Mouse (Mus musculus): Measurements from ENCODE around the gene Nxpe2.

Nxpe2 gene

GRCm38 (mm10) chr9:48298983-48299382 is 54.3 kb downstream of the Nxpe2 start:
- DNase-seq (ENCODE audit: low spot score) = no peak

GRCm38 (mm10) chr9:48294754-48295153 is 58.5 kb downstream of the Nxpe2 start:
- DNase-seq (ENCODE audit: low spot score) = no peak

GRCm38 (mm10) chr9:48290281-48290680 is 63.0 kb downstream of the Nxpe2 start:
- DNase-seq (ENCODE audit: low spot score) = no peak

DNA sequence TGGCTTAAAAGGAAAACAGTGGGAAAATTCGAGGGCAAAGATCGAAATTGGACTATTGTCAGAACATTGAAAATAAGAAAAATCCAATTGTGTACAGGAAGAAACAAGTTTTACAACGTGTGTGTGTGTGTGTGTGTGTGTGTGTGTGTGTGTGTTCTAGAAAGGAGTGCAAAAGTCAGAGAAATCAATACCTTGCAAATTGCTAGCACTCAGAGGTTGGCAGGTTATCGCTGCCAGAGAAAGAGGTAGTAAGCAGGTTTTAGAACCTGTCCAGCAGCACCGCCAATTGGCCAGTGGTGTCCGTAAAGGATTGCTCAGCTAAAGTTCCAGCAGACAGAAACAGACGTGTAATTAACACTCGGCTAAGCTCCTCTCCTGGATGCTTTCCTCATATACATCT is 69.0 kb downstream of the Nxpe2 start:
- no peak for DNase-seq (ENCODE audit: low spot score)

DNA sequence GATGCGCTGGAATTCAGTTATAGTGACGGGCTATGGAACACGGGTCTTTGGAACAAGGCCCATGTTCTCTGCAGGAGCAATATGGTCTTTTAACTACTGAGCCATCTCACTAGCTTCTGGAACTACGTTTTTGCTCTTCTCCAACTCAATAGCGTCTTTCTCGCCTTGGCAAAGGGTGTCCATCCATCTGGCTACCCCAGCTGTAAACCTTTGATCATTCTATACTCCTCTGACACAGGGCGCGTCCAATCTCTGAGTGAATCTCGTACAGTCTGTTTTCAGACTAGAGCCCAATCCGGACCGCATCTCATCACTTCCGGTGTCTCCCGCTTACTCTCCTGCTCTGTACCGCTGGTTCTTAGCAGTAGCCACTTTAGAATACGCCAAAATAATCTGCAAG is 76.4 kb downstream of the Nxpe2 start:
- DNase-seq (ENCODE audit: low spot score) = no peak
